Mouse (Mus musculus): ENCODE measurements around the gene Zfp362.

DNA sequence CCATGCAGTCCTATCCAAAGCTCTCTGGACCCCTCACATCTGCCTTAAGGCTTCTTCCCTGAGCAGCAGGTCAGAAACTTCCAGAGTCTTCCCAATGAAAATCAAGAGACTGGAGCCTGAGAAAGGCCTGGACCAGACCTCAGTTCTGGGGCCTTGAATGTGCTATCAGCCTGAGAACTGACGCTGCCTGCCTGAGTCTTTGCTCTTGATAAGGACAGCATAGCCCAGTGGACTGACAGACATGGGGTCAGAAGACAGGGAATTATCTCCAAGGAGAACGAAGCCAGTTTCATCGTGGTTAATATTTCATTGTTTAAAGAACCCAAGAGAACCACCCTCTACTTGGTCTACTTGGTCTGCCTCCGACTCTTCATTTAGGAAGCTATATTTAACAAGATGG, 23.2 kb downstream of the Zfp362 start:
- TF ChIP-seq CTCF (IDR thresholded peaks at IDR 0.05; ENCODE audit: extremely low read depth, insufficient read length, insufficient replicate concordance, low read depth, low read length) (no peak), POLR2A (IDR thresholded peaks at IDR 0.05; ENCODE audit: low read depth, low read length) (no peak)

Data from small intestine, adult 2 months (tissue).